Mouse (Mus musculus): Measurements from ENCODE around the gene Igfl3. TPM values are rescaled to one million over a fixed set of nuclear protein-coding genes. Genes with fewer than 3 reads are reported as not detected.

The Igfl3 gene
- not detected in 2 replicates for polyA plus RNA-seq (2012; rRNA removed)

- H3K36me3 ChIP-seq (ENCODE audit: control insufficient read depth, insufficient read depth, low read length) = no peaks in the 10 kb centered on the region
- H3K4me1 ChIP-seq (ENCODE audit: control insufficient read depth, insufficient read depth, low read length) = no peaks in the 10 kb centered on the region
- H3K27me3 ChIP-seq (replicated peaks; ENCODE audit: control insufficient read depth, insufficient read depth, low read length) = no peaks in the 10 kb centered on the region
- DNase-seq = no peak
- TF ChIP-seq POLR2A (IDR thresholded peaks at IDR 0.05; ENCODE audit: low read depth, low read length) (no peak), CTCF (conservative IDR thresholded peaks at IDR 0.05; ENCODE audit: insufficient read depth, insufficient read length, low read depth, low read length) (no peak)
- no peak within 1 kb of the TSS for H3K27ac ChIP-seq (ENCODE audit: insufficient read depth, low read depth, low read length)
- H3K4me3 ChIP-seq (ENCODE audit: insufficient read depth, low read depth, low read length) = no peak within 1 kb of the TSS
Observed at GRCm38 (mm10) chr7:18176194-18176593, at the start of gene Igfl3. TSS of gene Igfl3 (plus strand) at chr7:18176494.

GRCm38 (mm10) chr7:18210938-18211337 is 34.6 kb downstream of the Igfl3 start:
- H3K36me3 ChIP-seq (ENCODE audit: control insufficient read depth, insufficient read depth, low read length) = no peaks in the 10 kb centered on the region
- no peak overlapping the region for H3K4me3 ChIP-seq (ENCODE audit: insufficient read depth, low read depth, low read length)
- no peak overlapping the region for H3K27ac ChIP-seq (ENCODE audit: insufficient read depth, low read depth, low read length)
- no peaks in the 10 kb centered on the region for H3K4me1 ChIP-seq (ENCODE audit: control insufficient read depth, insufficient read depth, low read length)
- no peaks in the 10 kb centered on the region for H3K27me3 ChIP-seq (replicated peaks; ENCODE audit: control insufficient read depth, insufficient read depth, low read length)
- DNase-seq = peak; percentile 34
- WGBS = 13% methylated on average over 9 of the region's 9 CpGs
- TF ChIP-seq POLR2A (IDR thresholded peaks at IDR 0.05; ENCODE audit: low read depth, low read length) (no peak), CTCF (conservative IDR thresholded peaks at IDR 0.05; ENCODE audit: insufficient read depth, insufficient read length, low read depth, low read length) (peak; percentile 24; the same call in 1 of the 2 replicates)

- H3K27me3 ChIP-seq (replicated peaks; ENCODE audit: control insufficient read depth, insufficient read depth, low read length) = no peaks in the 10 kb centered on the region
- no peak for DNase-seq
- no peaks in the 10 kb centered on the region for H3K36me3 ChIP-seq (ENCODE audit: control insufficient read depth, insufficient read depth, low read length)
- no peak overlapping the region for H3K4me3 ChIP-seq (ENCODE audit: insufficient read depth, low read depth, low read length)
- H3K4me1 ChIP-seq (ENCODE audit: control insufficient read depth, insufficient read depth, low read length) = no peaks in the 10 kb centered on the region
- no peak overlapping the region for H3K27ac ChIP-seq (ENCODE audit: insufficient read depth, low read depth, low read length)
- 70% methylated on average over 1 of the region's 1 CpGs for WGBS
- no peak for TF ChIP-seq CTCF (conservative IDR thresholded peaks at IDR 0.05; ENCODE audit: insufficient read depth, insufficient read length, low read depth, low read length)
- no peak for TF ChIP-seq POLR2A (IDR thresholded peaks at IDR 0.05; ENCODE audit: low read depth, low read length)
Observed at GRCm38 (mm10) chr7:18214699-18215098, 38.4 kb downstream of the Igfl3 start.

Other genes with a start within 250 kb of the Igfl3 start
- not detected in 2 replicates for gene Ceacam11, start 204.4 kb upstream of the Igfl3 start, polyA plus RNA-seq (2012; rRNA removed)
- gene Ceacam13, start 166.6 kb upstream of the Igfl3 start, polyA plus RNA-seq (2012; rRNA removed) = not detected in 2 replicates
- gene Ceacam12, start 110.6 kb upstream of the Igfl3 start, polyA plus RNA-seq (2012; rRNA removed) = not detected in 2 replicates
- 0.08 and 0.22 TPM in 2 replicates for gene Mill1, start 68.9 kb downstream of the Igfl3 start, polyA plus RNA-seq (2012; rRNA removed)
- not detected in 2 replicates for gene Psg18, start 178.5 kb downstream of the Igfl3 start, polyA plus RNA-seq (2012; rRNA removed)

Measured in kidney, adult 2 months (tissue).